Mouse (Mus musculus) embryo, embryonic 9.5 days (tissue): ENCODE measurements around the gene Gstp3.
"Not testable (repeated sequence)": the region's sequence is repeated elsewhere in the genome, so short reads cannot be mapped to it uniquely, and the experiment has no call there.

Experiments used
- DNase-seq: peaks from one replicate; pipeline ENCODE4 v3.0.0-alpha.2; 2017; ENCODE audit errors: extremely low spot score

The Gstp3 gene

GRCm38 (mm10) chr19:4037788-4038232 lies 21.6 kb downstream of the Gstp3 start, which contains the start of gene Gstp1:
TSS of gene Gstp1 (minus strand) at chr19:4037985.
- DNase-seq, result peak; percentile 84

- not testable (repeated sequence) for DNase-seq
Observed at GRCm38 (mm10) chr19:4037154-4037787, 22.1 kb downstream of the Gstp3 start.

- no peak for DNase-seq
Observed at GRCm38 (mm10) chr19:4036327-4037045, 22.9 kb downstream of the Gstp3 start.

GRCm38 (mm10) chr19:4033742-4034141 lies 25.6 kb downstream of the Gstp3 start:
- no peak for DNase-seq

GRCm38 (mm10) chr19:4033298-4033697 lies 26.1 kb downstream of the Gstp3 start:
- no peak for DNase-seq

GRCm38 (mm10) chr19:4032668-4033067 lies 26.7 kb downstream of the Gstp3 start:
- no peak for DNase-seq

- no peak for DNase-seq
Observed at GRCm38 (mm10) chr19:4027576-4027975, 31.8 kb downstream of the Gstp3 start.

GRCm38 (mm10) chr19:4023185-4023584 lies 36.2 kb downstream of the Gstp3 start:
- DNase-seq, result no peak

GRCm38 (mm10) chr19:4018743-4019583 lies 40.4 kb downstream of the Gstp3 start:
- peak; percentile 77 for DNase-seq

GRCm38 (mm10) chr19:4017921-4018587 lies 41.3 kb downstream of the Gstp3 start:
- DNase-seq, result no peak

GRCm38 (mm10) chr19:4015635-4016034 lies 43.7 kb downstream of the Gstp3 start:
- DNase-seq, result no peak

- no peak for DNase-seq
Observed at GRCm38 (mm10) chr19:4014802-4015201, 44.6 kb downstream of the Gstp3 start.

GRCm38 (mm10) chr19:4013066-4013465 lies 46.3 kb downstream of the Gstp3 start:
- no peak for DNase-seq

GRCm38 (mm10) chr19:4012432-4013022 lies 46.8 kb downstream of the Gstp3 start, which contains the start of gene Ndufv1:
TSS of gene Ndufv1 (minus strand) at chr19:4012806.
- DNase-seq, result peak; percentile 95

GRCm38 (mm10) chr19:4011086-4011485 lies 48.3 kb downstream of the Gstp3 start:
- no peak for DNase-seq
